Mouse (Mus musculus) midbrain, embryonic 16.5 days (tissue): ENCODE results near the gene Itga9. TPM values are rescaled to one million over a fixed set of nuclear protein-coding genes. Genes with fewer than 3 reads are reported as not detected.
A peak's percentile ranks its signal among the peaks of the same experiment; 100 is the strongest.

Experiments used
- ATAC-seq: fragments of 200-750 bp; cut with Nextera tagmentation; 2 replicates; pipeline ENCODE4 v1.8.0; 2017; ENCODE audit warnings: moderate TSS enrichment
- H3K27ac ChIP-seq: fragments of 300-500 bp; sonication (generic); 2 replicates; pipeline ENCODE4 v1.5.1; 2014; ENCODE audit warnings: mild to moderate bottlenecking, low read length, mixed read lengths
- H3K27me3 ChIP-seq: fragments of 300-500 bp; sonication (generic); 2 replicates; pipeline ENCODE4 v1.6.1; 2014; ENCODE audit warnings: low read depth, low read length, mixed read lengths; ENCODE audit not compliant: control insufficient read depth, insufficient read depth
- H3K36me3 ChIP-seq: fragments of 300-500 bp; sonication (generic); 2 replicates; pipeline ENCODE4 v1.6.1; 2014; ENCODE audit warnings: mild to moderate bottlenecking, low read length, moderate library complexity, mixed read lengths; ENCODE audit not compliant: control insufficient read depth, insufficient read depth
- H3K4me1 ChIP-seq: fragments of 300-500 bp; sonication (generic); 2 replicates; pipeline ENCODE4 v1.6.1; 2014; ENCODE audit warnings: mild to moderate bottlenecking, low read length, mixed read lengths; ENCODE audit not compliant: control insufficient read depth, insufficient read depth
- H3K4me2 ChIP-seq: fragments of 300-500 bp; sonication (generic); 2 replicates; pipeline ENCODE4 v1.6.1; 2014; ENCODE audit warnings: mild to moderate bottlenecking, low read length, mixed read lengths
- H3K4me3 ChIP-seq: fragments of 300-500 bp; sonication (generic); 2 replicates; pipeline ENCODE4 v1.5.1; 2014; ENCODE audit warnings: low read depth, mild to moderate bottlenecking, low read length, moderate library complexity, mixed read lengths
- H3K9ac ChIP-seq: fragments of 300-500 bp; sonication (generic); 2 replicates; pipeline ENCODE4 v1.6.1; 2014; ENCODE audit warnings: low read depth, low read length, mixed read lengths
- H3K9me3 ChIP-seq: fragments of 300-500 bp; sonication (generic); replicated peaks from 2 replicates; pipeline ENCODE4 v1.6.1; 2014; ENCODE audit warnings: mild to moderate bottlenecking, low read length, mixed read lengths; ENCODE audit not compliant: control insufficient read depth, poor library complexity, severe bottlenecking
- WGBS: fragments of 180-500 bp; shearing (Covaris S2); extraction: QIAGEN DNeasy Blood & Tissue Kit; methylation state at CpG from one replicate; pipeline ENCODE4 v1.1.7; 2014; 5-methylcytosine and 5-hydroxymethylcytosine counted together
- polyA plus RNA-seq: library from polyadenylated mRNA; unstranded; fragments of >200 nt; fragmentation: Nextera tagmentation; extraction: Ambion mirVana; gene quantifications from 2 replicates; pipeline ENCODE4 v1.2.1, GENCODE M21; 2015

Gene Itga9
- polyA plus RNA-seq, 1 experiment from 2014 or later = 1.0 TPM

DNA sequence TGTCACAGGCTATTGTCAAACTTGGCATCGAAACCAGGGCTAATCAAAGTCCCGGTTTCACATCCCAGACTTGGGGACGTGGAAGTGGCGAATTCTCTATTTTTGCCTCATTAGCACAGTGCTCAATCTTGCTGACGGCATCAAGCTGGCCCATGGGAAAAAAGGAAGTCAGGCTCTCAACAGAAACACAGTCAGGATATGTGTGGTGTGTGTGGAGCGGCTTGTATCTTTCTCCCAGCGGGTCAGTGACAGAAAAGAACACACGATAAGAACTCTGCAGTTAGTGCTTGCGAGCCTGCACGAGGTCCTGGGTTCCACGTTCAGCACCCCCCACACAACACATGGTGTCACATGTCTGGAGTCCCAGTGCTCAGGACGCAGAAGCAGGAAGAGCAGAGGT is 67.8 kb downstream of the Itga9 start:
- Histone ChIP-seq H3K9ac (no peak overlapping the region), H3K36me3 (no peaks in the 10 kb centered on the region), H3K9me3 (no peaks in the 10 kb centered on the region), H3K27me3 (no peaks in the 10 kb centered on the region; the same call in 1 of the 2 replicates), H3K4me1 (peaks cover 8% of the 10 kb centered on the region), H3K4me2 (no peak overlapping the region), H3K4me3 (no peak overlapping the region), H3K27ac (no peak overlapping the region)
- WGBS = 78% methylated on average over 12 of the region's 12 CpGs
- ATAC-seq = no peak

DNA sequence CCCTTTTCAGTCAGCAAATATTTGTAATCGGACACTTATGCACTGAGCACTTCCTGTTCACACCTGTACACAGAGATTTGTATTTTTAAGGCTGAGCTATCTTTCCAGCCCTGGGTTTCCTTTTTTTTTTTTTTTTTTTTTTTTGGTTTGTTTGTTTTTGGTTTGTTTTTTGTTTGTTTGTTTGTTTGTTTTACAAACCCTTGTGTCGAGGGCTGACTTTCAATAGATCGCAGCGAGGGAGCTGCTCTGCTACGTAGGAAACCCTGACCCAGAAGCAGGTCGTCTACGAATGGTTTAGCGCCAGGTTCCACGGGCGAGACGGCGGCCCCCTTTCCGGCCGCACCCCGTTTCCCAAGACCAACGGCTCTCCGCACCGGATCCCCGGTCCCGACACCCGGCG is 68.3 kb downstream of the Itga9 start:
- no peak for ATAC-seq
- WGBS = 93% methylated on average over 21 of the region's 22 CpGs
- Histone ChIP-seq H3K4me3 (no peak overlapping the region), H3K4me2 (no peak overlapping the region), H3K27ac (no peak overlapping the region), H3K27me3 (no peaks in the 10 kb centered on the region; the same call in 1 of the 2 replicates), H3K4me1 (peaks cover 8% of the 10 kb centered on the region), H3K9me3 (no peaks in the 10 kb centered on the region), H3K9ac (no peak overlapping the region), H3K36me3 (no peaks in the 10 kb centered on the region)

DNA sequence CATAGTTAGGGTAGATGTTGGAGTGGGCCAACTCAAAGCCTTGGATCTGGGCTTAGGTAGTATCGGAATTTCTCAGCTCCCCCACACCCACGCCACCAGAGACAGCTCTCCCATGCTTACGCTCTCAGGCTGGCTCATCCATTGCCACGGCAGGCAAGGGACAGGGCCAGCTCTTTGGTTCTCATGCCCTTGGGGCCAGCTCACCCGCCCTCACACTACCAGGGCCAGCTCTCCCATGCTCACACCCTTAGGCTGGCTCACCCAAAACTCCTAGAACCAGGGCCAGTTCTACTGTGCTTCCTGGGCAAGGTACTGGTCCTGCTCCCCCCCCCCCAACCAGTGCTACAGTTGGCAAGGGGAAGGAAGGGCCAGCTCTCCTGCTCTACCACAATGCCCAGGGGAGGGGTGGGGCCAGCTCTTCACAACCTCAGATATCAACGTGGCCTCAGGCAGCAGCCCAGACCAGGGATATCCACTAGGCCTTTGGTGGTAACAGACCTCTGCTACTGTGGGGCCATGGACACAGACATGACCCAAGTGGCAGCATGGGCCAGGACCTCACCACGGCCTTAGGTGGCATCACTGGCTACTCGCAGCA is 69.2 kb downstream of the Itga9 start:
- H3K4me1 ChIP-seq = peaks cover 8% of the 10 kb centered on the region
- H3K9ac ChIP-seq = no peak overlapping the region
- ATAC-seq = no peak
- no peak overlapping the region for H3K4me3 ChIP-seq
- no peak overlapping the region for H3K4me2 ChIP-seq
- 93% methylated on average over 8 of the region's 8 CpGs for WGBS
- H3K27ac ChIP-seq = no peak overlapping the region
- no peaks in the 10 kb centered on the region for H3K36me3 ChIP-seq
- H3K27me3 ChIP-seq = no peaks in the 10 kb centered on the region; the same call in 1 of the 2 replicates
- no peaks in the 10 kb centered on the region for H3K9me3 ChIP-seq

DNA sequence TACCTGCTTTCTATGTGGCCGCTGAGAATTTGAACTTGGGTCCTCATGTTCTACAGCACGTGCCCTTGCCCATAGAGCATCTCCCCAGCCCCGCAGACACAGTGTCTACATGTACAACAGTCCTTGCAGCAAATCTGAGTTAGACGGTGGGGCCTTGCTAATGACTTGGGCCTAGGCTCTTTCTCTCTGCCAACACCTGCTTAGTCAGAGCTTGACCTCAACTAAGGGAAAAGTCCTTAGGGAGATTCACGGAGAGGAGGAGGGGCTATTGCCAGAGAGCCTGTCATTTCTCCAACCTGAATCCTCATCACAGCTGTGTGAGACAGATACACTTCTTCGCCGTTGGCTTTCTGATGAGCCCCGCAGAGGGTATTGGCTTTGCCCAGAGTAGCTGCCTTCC is 70.2 kb downstream of the Itga9 start:
- Histone ChIP-seq H3K27me3 (no peaks in the 10 kb centered on the region; the same call in 1 of the 2 replicates), H3K9me3 (no peaks in the 10 kb centered on the region), H3K4me1 (peaks cover 8% of the 10 kb centered on the region), H3K4me3 (no peak overlapping the region), H3K9ac (no peak overlapping the region), H3K4me2 (no peak overlapping the region), H3K36me3 (no peaks in the 10 kb centered on the region), H3K27ac (peak overlapping the region; percentile 2; the same call in 1 of the 2 replicates)
- 83% methylated on average over 8 of the region's 8 CpGs for WGBS
- no peak; the same call in 1 of the 2 replicates for ATAC-seq

DNA sequence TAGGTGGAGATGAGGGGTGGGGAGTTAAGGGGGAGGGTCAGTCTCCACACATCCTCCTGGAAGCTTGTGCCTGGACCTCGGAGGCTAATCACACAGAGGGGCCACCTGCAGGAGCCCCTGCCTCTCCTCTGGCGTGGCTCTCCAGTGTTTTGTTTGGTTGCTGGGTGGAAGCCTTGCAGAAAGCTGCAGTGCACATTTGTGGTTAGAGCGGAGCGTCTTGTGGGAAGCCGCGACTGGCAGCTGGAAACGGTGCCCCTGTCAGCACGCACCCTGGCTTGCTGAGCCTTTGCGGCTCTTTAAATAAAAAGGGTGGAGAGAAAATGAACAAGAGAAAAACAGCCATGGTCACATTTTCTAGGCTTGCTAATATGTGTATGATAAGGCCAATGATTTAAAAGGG is 70.9 kb downstream of the Itga9 start:
- H3K4me1 ChIP-seq = peaks cover 8% of the 10 kb centered on the region
- ATAC-seq = no peak
- H3K27ac ChIP-seq = peak overlapping the region; percentile 2; the same call in 1 of the 2 replicates
- H3K27me3 ChIP-seq = no peaks in the 10 kb centered on the region; the same call in 1 of the 2 replicates
- peak overlapping the region; percentile 20; the same call in 1 of the 2 replicates for H3K9ac ChIP-seq
- no peaks in the 10 kb centered on the region for H3K9me3 ChIP-seq
- no peak overlapping the region for H3K4me3 ChIP-seq
- H3K4me2 ChIP-seq = no peak overlapping the region
- no peaks in the 10 kb centered on the region for H3K36me3 ChIP-seq
- WGBS = 45% methylated on average over 9 of the region's 9 CpGs

DNA sequence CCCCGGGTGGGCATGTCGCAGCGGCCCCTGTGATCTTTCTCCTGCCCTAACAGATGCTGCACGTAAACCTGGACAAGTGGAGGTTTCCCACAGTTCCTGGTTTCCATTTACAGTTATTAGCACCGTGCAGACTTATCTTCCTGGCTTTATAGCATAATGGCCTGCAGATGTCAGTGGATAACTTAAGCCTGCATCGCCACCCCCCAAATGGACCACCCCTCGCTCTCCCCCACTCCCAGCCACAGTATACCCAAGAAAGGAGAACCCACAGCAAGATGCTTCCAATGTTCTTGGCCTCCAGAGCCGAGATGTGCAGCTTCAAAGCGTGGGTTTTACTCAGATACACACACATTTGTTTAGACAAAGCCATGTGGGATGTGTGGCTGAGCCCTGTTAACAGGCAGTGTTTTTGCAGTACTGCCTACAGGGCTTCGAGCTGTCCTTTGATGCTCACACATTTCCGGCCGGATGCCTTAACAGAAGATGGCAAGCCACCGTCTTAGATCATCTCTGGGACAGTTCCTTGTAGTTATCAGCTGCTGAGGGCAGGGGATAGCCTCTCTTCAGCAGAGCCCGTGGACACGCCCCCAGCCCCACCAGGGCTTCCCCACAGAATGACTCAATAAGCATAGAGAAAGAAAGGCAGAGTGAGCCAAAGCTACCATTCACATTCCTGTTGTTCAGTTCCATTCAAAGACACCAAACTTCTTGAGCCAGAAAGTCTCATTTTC is 71.7 kb downstream of the Itga9 start:
- no peak overlapping the region for H3K9ac ChIP-seq
- no peak overlapping the region for H3K27ac ChIP-seq
- no peaks in the 10 kb centered on the region; the same call in 1 of the 2 replicates for H3K27me3 ChIP-seq
- H3K4me2 ChIP-seq = no peak overlapping the region
- peaks cover 8% of the 10 kb centered on the region for H3K4me1 ChIP-seq
- WGBS = 58% methylated on average over 15 of the region's 15 CpGs
- no peaks in the 10 kb centered on the region for H3K36me3 ChIP-seq
- no peak for ATAC-seq
- no peaks in the 10 kb centered on the region for H3K9me3 ChIP-seq
- H3K4me3 ChIP-seq = no peak overlapping the region

DNA sequence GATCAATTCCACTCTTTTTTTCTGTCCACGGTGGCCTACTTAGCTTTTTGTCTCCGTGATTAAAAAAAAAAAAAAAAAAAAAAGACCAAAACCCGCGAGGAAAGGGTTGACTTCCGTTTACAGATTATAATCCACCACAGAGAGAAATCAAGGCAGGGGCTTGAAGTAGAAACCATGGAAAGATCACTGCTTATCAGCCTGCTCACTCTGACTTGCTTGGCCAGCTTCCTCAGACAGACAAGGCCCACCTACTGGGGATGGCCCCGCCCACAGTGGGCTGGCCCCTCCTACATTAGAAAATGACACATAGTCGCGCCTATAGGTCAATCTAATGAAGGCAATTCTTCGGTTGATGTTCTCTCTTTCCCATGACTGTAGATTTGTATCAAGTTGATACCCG is 72.3 kb downstream of the Itga9 start:
- H3K4me2 ChIP-seq = no peak overlapping the region
- WGBS = 69% methylated on average over 10 of the region's 10 CpGs

DNA sequence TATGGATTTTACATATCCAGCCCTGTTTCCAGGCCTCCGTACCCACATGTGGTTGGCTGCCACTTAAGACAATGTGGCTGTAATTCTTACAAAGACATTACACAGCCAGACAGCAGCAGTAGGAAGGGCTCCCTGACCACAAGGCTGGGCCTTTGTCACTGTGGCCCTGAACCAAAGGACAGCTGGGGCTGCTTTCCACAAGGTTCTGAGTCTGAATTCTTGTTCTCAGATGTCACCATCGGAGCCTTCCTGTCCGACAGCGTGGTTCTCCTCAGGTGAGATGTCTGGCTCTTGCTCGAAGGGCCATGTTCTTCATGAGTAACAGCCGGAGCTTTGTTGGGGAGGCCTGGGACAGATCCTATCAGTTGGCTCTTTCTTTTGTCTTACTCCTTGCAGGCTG is 75.0 kb downstream of the Itga9 start:
- H3K9ac ChIP-seq = no peak overlapping the region
- no peak overlapping the region for H3K4me2 ChIP-seq
- peaks cover 8% of the 10 kb centered on the region for H3K4me1 ChIP-seq
- ATAC-seq = no peak
- no peaks in the 10 kb centered on the region; the same call in 1 of the 2 replicates for H3K27me3 ChIP-seq
- no peaks in the 10 kb centered on the region for H3K9me3 ChIP-seq
- WGBS = 87% methylated on average over 6 of the region's 6 CpGs
- no peak overlapping the region for H3K4me3 ChIP-seq
- no peak overlapping the region for H3K27ac ChIP-seq
- H3K36me3 ChIP-seq = no peaks in the 10 kb centered on the region

More for the DNA sequence above, 72.3 kb downstream of the Itga9 start:
- no peak for ATAC-seq
- Histone ChIP-seq H3K9ac (no peak overlapping the region), H3K27ac (no peak overlapping the region), H3K4me3 (no peak overlapping the region), H3K27me3 (no peaks in the 10 kb centered on the region; the same call in 1 of the 2 replicates), H3K36me3 (no peaks in the 10 kb centered on the region), H3K4me1 (peaks cover 8% of the 10 kb centered on the region), H3K9me3 (no peaks in the 10 kb centered on the region)

DNA sequence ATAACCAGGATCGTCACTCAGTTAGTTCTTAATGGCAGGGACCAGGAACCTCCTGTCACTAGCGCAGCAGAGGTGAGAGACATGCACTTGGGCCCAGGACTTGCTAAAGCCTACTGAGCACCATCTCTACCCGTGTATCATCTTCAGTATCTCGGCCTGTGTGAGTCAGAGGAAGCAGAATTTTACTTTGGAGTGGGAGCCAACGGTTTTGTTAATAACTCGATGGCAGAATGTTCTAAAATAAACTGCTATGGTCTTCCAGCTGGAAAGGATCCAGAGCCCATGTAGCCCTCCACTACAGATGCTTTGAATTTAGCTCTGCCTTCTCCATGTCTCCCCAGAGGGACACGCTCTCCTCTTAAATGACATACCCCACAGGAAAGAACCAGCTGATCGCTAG is 75.7 kb downstream of the Itga9 start:
- H3K4me2 ChIP-seq = no peak overlapping the region
- no peak overlapping the region for H3K27ac ChIP-seq
- WGBS = 86% methylated on average over 8 of the region's 8 CpGs
- ATAC-seq = no peak
- no peak overlapping the region for H3K9ac ChIP-seq
- H3K4me1 ChIP-seq = peaks cover 5% of the 10 kb centered on the region
- no peak overlapping the region for H3K4me3 ChIP-seq
- H3K9me3 ChIP-seq = no peaks in the 10 kb centered on the region
- H3K27me3 ChIP-seq = no peaks in the 10 kb centered on the region; the same call in 1 of the 2 replicates
- no peaks in the 10 kb centered on the region for H3K36me3 ChIP-seq
